Mouse (Mus musculus): ENCODE measurements around the gene Atp11a. TPM values are rescaled to one million over a fixed set of nuclear protein-coding genes. Genes with fewer than 3 reads are reported as not detected.

Atp11a gene
- total and polyA plus RNA-seq, 3 experiments: 0.12 to 0.27 (median 0.21) TPM

GRCm38 (mm10) chr8:12887772-12888435 is 131.1 kb downstream of the Atp11a start (continued):
- TF ChIP-seq JUN (IDR thresholded peaks at IDR 0.05; ENCODE audit: insufficient read depth, low read depth, low read length): no peak

- no peak overlapping the region for H3K27ac ChIP-seq (ENCODE audit: insufficient read depth, low read depth)
- H3K36me3 ChIP-seq (replicated peaks in 1 of 2; ENCODE audit: control insufficient read depth in 1 of 2, insufficient read depth in 1 of 2, low read length in 1 of 2): no peaks in the 10 kb centered on the region
- H3K79me2 ChIP-seq (replicated peaks; ENCODE audit: control insufficient read depth, extremely low read depth, insufficient read depth, poor library complexity, severe bottlenecking): no peaks in the 10 kb centered on the region
- no peak overlapping the region for H3K9ac ChIP-seq (ENCODE audit: insufficient read depth, low read depth)
- dilution Hi-C loops (cut with MboI; ENCODE audit: extremely low pct_ligation_motif_present, extremely low pct_unique_long_range_greater_than_20kb, low sequenced_read_pairs) (no loop called here), in situ Hi-C loops (cut with MboI; ENCODE audit: low pct_ligation_motif_present, low pct_unique_long_range_greater_than_20kb, low sequenced_read_pairs) (no loop called here)
- H3K4me1 ChIP-seq (ENCODE audit: control insufficient read depth in 1 of 2, insufficient read depth in 2 of 2): no peaks in the 10 kb centered on the region
- DNase-seq (ENCODE audit: extremely low read depth): no peak
- no peak overlapping the region for H3K4me3 ChIP-seq (replicated peaks in 1 of 3; ENCODE audit: low read depth in 2 of 3, low read length in 2 of 3, poor library complexity in 1 of 3)
- no peaks in the 10 kb centered on the region for H3K9me3 ChIP-seq (replicated peaks; ENCODE audit: low read length)
- H3K27me3 ChIP-seq (replicated peaks): peaks cover 97% of the 10 kb centered on the region
- no peak overlapping the region for H3K4me2 ChIP-seq (ENCODE audit: insufficient read depth, low read depth, poor library complexity, severe bottlenecking)
- TF ChIP-seq ZMIZ1 (IDR thresholded peaks at IDR 0.05; ENCODE audit: low read depth, low read length) (no peak), ZNF384 (IDR thresholded peaks at IDR 0.05; ENCODE audit: low read depth, low read length) (no peak), UBTF (IDR thresholded peaks at IDR 0.05; ENCODE audit: low read depth, low read length) (no peak), POLR2A (IDR thresholded peaks at IDR 0.05; ENCODE audit: low read depth, low read length) (no peak), SIN3A (IDR thresholded peaks at IDR 0.05; ENCODE audit: low read length) (no peak), USF1 (IDR thresholded peaks at IDR 0.05; ENCODE audit: low read depth, low read length) (no peak), RCOR1 (conservative IDR thresholded peaks at IDR 0.05; ENCODE audit: low read depth, low read length) (no peak), ZKSCAN1 (IDR thresholded peaks at IDR 0.05; ENCODE audit: borderline replicate concordance, low read depth, low read length) (no peak), KAT2A (IDR thresholded peaks at IDR 0.05; ENCODE audit: insufficient replicate concordance, low read length) (no peak)
These were observed 132.3 kb downstream of the Atp11a start for GRCm38 (mm10) chr8:12889046-12889598.

- no peak overlapping the region for H3K4me3 ChIP-seq (replicated peaks in 1 of 3; ENCODE audit: low read depth in 2 of 3, low read length in 2 of 3, poor library complexity in 1 of 3)
- H3K4me1 ChIP-seq (ENCODE audit: control insufficient read depth in 1 of 2, insufficient read depth in 2 of 2): no peaks in the 10 kb centered on the region
- no peaks in the 10 kb centered on the region for H3K79me2 ChIP-seq (replicated peaks; ENCODE audit: control insufficient read depth, extremely low read depth, insufficient read depth, poor library complexity, severe bottlenecking)
- no peak for DNase-seq (ENCODE audit: extremely low read depth)
- no peaks in the 10 kb centered on the region for H3K9me3 ChIP-seq (replicated peaks; ENCODE audit: low read length)
- H3K4me2 ChIP-seq (ENCODE audit: insufficient read depth, low read depth, poor library complexity, severe bottlenecking): no peak overlapping the region
- no peak overlapping the region for H3K9ac ChIP-seq (ENCODE audit: insufficient read depth, low read depth)
- dilution Hi-C loops (cut with MboI; ENCODE audit: extremely low pct_ligation_motif_present, extremely low pct_unique_long_range_greater_than_20kb, low sequenced_read_pairs) (no loop called here), in situ Hi-C loops (cut with MboI; ENCODE audit: low pct_ligation_motif_present, low pct_unique_long_range_greater_than_20kb, low sequenced_read_pairs) (no loop called here)
- no peak for TF ChIP-seq MAX (IDR thresholded peaks at IDR 0.05; ENCODE audit: low read length)
- no peak for TF ChIP-seq TBP (conservative IDR thresholded peaks at IDR 0.05; ENCODE audit: low read depth, low read length)
- TF ChIP-seq SMC3 (IDR thresholded peaks at IDR 0.05; ENCODE audit: low read depth, low read length): no peak
- no peak for TF ChIP-seq MEF2A (IDR thresholded peaks at IDR 0.05; ENCODE audit: borderline replicate concordance, low read depth, low read length)
- no peak for TF ChIP-seq HCFC1 (IDR thresholded peaks at IDR 0.05; ENCODE audit: low read depth, low read length)
- TF ChIP-seq MXI1 (IDR thresholded peaks at IDR 0.05; ENCODE audit: low read depth, low read length): no peak
- no peak for TF ChIP-seq ZC3H11A (IDR thresholded peaks at IDR 0.05; ENCODE audit: low read depth, low read length)
- no peak for TF ChIP-seq E2F4 (IDR thresholded peaks at IDR 0.05; ENCODE audit: insufficient replicate concordance, low read depth, low read length)
- TF ChIP-seq SIN3A (IDR thresholded peaks at IDR 0.05; ENCODE audit: low read length): no peak
- no peak overlapping the region for H3K27ac ChIP-seq (ENCODE audit: insufficient read depth, low read depth)
- no peaks in the 10 kb centered on the region for H3K36me3 ChIP-seq (replicated peaks in 1 of 2; ENCODE audit: control insufficient read depth in 1 of 2, insufficient read depth in 1 of 2, low read length in 1 of 2)
- peaks cover 96% of the 10 kb centered on the region for H3K27me3 ChIP-seq (replicated peaks)
These were observed 136.2 kb downstream of the Atp11a start for GRCm38 (mm10) chr8:12892882-12893446.
